Mouse (Mus musculus) lung, postnatal 25 days (tissue): ENCODE results near the gene 2610301B20Rik.
A peak's percentile ranks its signal among the peaks of the same experiment; 100 is the strongest.
"Not testable (repeated sequence)": the region's sequence is repeated elsewhere in the genome, so short reads cannot be mapped to it uniquely, and the experiment has no call there.

Experiments
- DNase-seq: peaks from one replicate; pipeline ENCODE4 v3.0.0; 2022; ENCODE audit warnings: low spot score

2610301B20Rik gene

DNA sequence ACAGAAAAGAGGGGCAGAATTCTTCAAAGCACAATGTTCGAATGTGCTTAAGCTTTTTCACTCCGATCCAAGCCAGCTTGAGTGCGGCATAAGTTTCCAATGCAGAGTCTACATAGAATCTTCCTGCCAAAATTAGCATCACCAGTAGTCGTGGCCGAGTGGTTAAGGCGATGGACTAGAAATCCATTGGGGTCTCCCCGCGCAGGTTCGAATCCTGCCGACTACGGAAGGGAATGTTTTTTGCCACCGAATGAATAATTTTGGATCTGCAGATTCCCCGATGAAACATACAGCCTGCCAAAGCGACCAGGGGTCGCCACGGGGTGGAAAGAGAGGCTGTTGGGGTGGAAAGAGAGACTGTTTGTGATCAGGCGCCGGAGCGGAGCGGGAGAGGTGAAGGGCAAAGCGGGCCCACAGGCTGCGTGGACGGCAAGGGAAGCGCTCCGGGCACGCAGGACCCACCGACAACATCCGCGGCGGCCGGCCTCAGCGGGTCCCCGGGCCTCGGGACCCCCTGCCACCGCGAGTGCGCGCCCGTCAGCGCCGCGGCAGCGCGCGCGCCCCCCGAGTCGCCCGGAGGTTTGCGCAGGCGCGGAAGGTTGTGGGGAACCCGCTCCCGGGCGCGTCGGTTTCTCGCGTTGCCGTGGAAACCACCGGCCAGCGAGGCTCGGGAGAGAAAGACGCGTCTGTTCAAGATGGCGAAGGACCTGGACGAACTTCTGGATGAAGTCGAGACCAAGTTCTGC, at the start of gene 2610301B20Rik:
2610301B20Rik (plus strand) TSS at position 579 of the 746 bp plus-strand sequence.
- DNase-seq = peak; percentile 91

- no peak for DNase-seq
These were observed 41.0 kb upstream of the 2610301B20Rik start for GRCm38 (mm10) chr4:10833273-10833672.

- DNase-seq = peak; percentile 8
These were observed 38.8 kb upstream of the 2610301B20Rik start for GRCm38 (mm10) chr4:10835252-10836051.

- no peak for DNase-seq
These were observed 28.4 kb upstream of the 2610301B20Rik start for GRCm38 (mm10) chr4:10845848-10846247.

- DNase-seq = no peak
These were observed 24.5 kb upstream of the 2610301B20Rik start for GRCm38 (mm10) chr4:10849812-10850211.

GRCm38 (mm10) chr4:10851013-10851412, 23.3 kb upstream of the 2610301B20Rik start:
- no peak for DNase-seq

DNA sequence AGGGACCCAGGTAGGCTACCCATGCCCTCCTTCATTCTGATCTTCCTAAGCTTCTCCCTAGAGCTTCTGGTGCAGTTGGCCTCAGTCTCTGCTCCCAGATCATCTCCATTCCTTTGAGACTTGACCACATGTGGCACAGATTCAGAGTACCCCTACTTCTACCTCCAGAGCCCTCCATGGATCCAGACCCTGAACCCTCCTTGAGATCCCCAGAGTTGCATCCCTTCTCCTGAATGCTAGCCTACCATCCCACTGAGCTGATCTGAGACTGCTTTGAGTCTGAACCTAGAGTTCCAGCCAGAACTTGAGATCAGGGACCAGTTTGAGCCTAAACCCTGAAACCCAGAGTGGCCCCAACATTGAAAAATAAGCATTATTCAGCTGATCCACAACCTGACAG, 15.1 kb upstream of the 2610301B20Rik start:
- no peak for DNase-seq

GRCm38 (mm10) chr4:10859911-10860581, 14.3 kb upstream of the 2610301B20Rik start:
- DNase-seq = no peak

GRCm38 (mm10) chr4:10860825-10861224, 13.5 kb upstream of the 2610301B20Rik start:
- DNase-seq = no peak

DNA sequence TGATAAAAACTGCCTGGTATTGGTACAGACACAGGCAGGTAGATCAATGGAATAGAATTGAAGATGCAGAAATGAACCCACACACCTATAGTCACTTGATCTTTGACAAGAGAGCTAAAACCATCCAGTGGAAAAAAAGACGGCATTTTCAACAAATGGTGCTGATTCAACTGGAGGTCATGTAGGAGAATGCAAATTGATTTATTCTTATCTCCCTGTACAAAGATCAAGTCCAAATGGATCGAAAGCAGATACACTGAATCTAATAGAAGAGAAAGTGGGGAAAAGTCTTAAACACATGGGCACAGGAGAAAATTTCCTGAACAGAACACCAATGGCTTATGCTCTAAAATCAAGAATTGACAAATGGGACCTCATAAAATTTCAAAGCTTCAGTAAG, 11.4 kb upstream of the 2610301B20Rik start:
- DNase-seq = not testable (repeated sequence)

DNA sequence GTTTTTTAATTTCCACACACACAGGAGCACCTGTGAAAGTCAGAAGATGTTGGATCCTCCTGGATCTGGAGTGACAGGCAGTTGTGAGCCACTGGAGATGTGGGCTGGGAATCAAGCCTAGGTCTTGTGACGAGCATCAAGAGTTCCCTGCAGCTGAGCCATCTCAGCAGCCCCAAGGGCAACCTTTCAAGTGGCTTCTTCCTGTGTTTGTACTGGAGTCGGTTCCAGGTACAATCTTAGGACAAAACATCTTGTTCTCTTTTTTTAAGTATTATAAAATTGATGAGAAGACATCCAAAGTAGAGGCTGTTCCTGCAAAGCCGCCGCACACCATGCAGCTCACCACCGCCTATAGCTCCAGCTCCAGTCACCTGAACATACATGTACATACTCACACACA, 2.1 kb upstream of the 2610301B20Rik start:
- DNase-seq = no peak

DNA sequence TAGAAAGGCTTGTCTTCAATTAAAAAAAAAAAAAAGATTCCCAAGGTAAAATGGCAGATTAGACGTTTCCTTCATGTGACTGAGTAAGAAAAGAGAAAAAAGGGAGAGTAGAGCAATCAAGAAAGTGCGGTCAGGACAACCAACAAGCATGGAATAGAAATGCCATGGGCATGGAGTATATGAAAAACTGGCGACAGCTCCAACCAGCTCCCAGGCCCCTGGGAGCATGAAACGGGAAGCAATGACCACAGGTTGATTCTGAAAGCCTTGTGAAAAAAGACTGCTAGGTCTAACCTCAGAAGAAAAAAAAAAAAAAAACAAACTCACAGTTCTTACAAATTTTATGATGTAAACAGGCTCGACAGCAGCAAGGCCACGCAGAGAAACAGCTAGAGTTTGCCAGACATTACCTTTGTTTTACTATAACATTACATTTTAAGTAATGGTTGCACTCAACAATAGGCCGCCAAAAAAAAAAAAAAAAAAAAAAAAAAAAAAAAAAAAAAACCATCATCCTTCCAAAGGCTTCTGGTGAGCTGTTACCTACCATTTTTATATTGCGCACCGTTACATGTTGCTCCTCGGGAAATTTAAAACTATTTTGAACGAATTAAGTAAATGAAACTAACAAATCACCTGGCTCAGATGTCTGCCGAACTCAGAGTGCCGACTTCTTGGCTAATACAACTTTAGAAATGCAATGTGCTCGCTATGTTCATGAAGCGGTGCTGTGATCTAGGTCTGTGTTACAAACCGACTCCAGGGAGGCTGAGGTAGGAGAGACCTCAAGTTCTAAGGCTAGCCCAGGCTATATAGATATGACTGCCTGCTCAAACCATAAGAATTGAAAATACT, 1.4 kb upstream of the 2610301B20Rik start:
- DNase-seq = no peak

GRCm38 (mm10) chr4:10873549-10873919, 764 bp upstream of the 2610301B20Rik start:
- peak; percentile 12 for DNase-seq

DNA sequence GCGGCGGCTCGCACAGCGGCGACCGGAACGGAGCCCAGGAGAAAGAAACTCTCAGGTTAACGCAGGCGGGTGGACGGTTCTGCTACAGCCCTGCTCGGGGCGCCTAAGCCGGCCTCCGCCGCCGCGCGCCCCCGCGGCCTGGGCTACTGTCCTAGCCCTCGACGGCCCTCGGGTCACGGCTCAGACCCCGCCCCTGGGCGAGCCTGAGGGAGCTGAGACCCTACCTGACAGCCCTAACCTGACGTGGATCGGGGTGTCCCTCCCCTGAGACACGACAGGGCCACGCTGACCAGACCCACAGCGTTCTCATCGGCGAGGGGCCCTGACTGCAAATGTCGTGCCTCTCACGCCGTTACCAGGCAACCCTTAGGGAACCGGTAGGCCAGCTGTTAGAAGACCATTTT, 422 bp downstream of the 2610301B20Rik start:
- peak; percentile 47 for DNase-seq

DNA sequence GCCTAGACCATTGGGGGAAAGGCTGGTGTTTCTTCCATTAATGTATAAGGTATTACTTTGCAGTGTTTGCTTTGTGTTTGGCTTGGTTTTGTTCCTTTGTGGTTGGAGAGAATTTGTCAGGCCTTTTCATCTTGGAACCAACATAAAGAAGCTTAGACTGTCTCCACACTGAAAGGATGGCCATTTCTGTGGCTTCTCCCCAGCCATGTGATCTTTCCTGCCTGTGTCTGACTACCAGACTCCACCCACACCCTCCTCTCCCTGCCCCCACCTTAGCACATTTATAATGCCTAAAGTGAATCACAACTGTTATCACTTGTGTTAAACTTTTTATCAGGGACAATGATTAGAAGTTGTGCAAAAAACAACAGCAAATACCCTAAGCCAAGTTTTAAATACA, 1.1 kb downstream of the 2610301B20Rik start:
- DNase-seq = no peak

GRCm38 (mm10) chr4:10877057-10877456, 2.8 kb downstream of the 2610301B20Rik start:
- DNase-seq = no peak

- DNase-seq = peak; percentile 55
These were observed 9.6 kb downstream of the 2610301B20Rik start for GRCm38 (mm10) chr4:10883740-10884408.

GRCm38 (mm10) chr4:10888835-10889234, 14.5 kb downstream of the 2610301B20Rik start:
- no peak for DNase-seq

DNA sequence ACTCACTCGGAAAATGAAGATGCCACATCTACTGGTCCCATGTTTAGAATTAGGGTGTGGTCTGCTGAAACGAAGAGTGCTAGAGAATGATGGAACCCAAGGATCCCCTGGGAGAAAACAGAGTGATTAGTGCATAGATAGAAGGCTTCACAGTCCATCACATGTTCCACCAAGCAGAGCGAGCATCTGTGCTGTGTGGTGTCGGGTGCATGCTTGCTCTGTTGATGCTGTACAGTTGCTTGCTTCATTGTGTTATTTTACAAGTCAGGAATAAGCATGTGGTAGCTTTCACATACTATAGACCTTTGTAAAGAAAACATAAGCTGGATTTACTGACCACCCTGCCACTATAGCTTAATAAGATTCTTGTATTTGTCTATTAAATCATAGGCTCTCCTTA, 22.0 kb downstream of the 2610301B20Rik start:
- DNase-seq = no peak

- DNase-seq = peak; percentile 35
These were observed 22.6 kb downstream of the 2610301B20Rik start for GRCm38 (mm10) chr4:10896859-10897258.

DNA sequence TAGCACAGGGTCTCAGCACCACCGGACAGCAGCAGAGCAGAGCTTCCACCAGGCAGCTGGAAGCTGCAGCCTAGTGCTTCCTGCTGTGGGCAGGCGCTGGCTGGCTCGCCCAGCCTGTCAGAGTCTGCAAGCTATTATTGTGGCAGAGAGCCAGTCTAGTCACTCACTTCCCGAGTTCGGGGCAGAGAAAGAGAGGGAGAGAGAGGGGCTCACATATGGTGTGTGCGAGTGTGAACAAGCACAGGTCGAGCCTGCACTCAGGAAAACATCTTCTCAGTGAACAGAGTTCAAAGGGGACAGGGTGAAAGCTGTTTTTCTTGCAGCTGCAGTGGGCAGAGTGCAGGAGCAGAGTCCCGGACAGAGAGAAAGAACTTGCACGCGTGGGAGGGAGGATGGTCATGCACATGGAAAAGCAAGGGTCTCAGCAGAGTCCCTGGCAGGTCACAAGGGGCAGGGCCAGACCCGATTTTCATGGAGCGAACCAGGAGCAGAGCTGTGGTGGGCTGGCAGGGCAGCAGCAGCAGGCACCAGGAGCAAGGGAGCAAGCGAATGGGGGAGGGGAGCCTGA, 31.0 kb downstream of the 2610301B20Rik start:
- DNase-seq = no peak
